Mouse (Mus musculus): ENCODE data around the gene Dgkd.

Dgkd gene

DNA sequence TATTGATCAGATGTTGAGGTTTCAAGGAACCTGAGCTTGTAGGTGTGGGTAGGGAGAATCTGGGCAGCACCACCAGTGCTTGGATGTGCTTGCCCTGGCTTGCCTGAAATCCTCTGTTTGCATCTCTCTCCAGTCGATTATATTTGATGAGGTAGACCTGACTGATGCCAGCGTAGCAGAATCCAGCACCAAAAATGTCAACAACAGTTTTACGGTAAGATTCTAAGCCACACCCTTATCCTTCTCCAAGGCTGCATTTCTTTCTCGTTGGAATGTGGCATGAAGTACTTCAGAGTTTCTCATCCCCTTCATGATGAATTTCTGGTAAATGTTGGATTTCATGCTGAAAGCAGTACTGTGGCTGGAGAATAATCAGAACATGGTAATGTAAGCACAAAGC, 28.6 kb downstream of the Dgkd start:
- no peak for DNase-seq (ENCODE audit: low spot score)

- no peak for DNase-seq (ENCODE audit: low spot score)
Measured at GRCm38 (mm10) chr1:87882554-87882953, 29.5 kb downstream of the Dgkd start.

- peak; percentile 42 for DNase-seq (ENCODE audit: low spot score)
Measured at GRCm38 (mm10) chr1:87890960-87891359, 37.9 kb downstream of the Dgkd start.

GRCm38 (mm10) chr1:87891634-87892033, 38.5 kb downstream of the Dgkd start:
- DNase-seq (ENCODE audit: low spot score): peak; percentile 59

DNA sequence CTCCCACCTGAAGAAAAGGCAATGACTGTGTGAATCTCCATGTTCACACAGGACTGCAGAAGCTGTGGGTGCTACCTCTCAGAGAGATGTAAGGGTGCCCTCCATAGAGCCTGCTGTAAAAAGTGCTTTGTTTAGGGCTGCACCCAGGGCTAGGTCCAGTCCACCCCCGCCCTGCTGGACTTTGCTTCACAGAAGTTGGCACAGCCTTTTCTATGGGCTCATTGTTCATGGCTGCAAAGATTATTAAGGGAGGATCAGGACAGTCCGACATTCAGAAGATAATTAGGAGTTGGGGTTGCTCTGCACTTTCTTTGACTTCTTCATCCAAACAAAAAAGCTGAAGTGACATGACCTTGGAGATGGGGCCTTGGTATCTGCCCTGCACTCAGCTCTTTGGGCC, 39.4 kb downstream of the Dgkd start:
- DNase-seq (ENCODE audit: low spot score): no peak

GRCm38 (mm10) chr1:87893414-87893813, 40.3 kb downstream of the Dgkd start:
- DNase-seq (ENCODE audit: low spot score): no peak

DNA sequence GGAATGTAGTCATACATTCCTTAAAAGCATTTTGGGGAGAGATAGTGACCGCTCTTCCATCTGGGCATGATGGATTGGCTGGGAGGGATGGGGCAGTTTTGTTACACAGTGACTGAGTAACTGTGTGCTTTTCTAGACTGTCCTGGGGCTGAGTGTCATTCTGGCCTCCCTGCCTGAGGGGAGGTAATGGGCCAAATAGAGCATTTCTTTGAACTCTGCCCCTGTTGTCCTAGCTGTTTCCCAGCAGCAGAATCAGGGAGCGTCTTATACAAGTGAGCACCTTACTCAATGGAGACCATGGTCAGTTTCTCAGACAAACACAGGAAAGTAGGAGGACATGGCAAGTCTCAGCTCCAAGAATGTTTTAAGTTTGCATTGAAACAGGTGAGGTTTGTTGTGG, 43.8 kb downstream of the Dgkd start:
- DNase-seq (ENCODE audit: low spot score): no peak

DNA sequence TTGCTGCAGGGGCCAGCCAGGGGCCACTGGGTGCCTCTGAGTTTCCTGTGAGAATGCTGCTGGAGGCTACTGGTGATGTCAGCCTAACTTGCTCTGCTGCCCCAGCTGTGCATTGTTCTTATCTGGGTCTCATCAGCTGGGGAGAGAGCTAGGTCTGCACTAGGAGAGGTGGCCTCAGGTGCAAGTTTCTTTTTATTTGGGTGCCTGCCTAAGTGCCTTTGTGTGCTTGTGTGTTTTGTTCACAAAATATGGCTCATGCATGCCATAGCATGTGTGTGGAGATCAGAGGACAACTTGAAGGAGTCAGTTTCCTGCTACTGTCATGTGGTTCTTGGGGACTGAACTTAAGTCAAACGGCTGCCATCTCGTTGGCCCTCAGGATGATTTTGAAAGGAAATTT, 46.6 kb downstream of the Dgkd start:
- DNase-seq (ENCODE audit: low spot score): no peak

DNA sequence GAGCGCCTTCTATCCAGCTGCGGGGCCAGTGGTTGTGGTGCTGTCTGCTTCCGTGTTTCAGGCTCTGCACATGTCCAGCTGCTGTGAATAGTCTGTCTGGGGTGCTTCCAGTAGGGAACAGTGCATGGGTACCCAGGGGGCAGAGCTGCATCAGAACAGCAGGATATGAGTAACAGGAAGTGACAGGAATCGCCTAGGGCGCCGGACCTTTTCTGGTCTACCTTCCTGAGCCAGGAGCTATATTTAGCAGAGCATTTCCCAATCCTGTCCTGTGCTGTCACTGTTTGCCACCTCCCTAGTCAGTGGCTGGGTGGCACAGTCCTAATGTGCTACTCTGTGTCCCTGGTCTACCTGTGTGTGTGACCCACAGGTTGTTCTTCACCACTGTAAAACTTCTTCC, 47.9 kb downstream of the Dgkd start:
- DNase-seq (ENCODE audit: low spot score): peak; percentile 65

GRCm38 (mm10) chr1:87902186-87902585, 49.1 kb downstream of the Dgkd start:
- DNase-seq (ENCODE audit: low spot score): no peak

- DNase-seq (ENCODE audit: low spot score): peak; percentile 24
Measured at GRCm38 (mm10) chr1:87906361-87906956, 53.4 kb downstream of the Dgkd start.

- no peak for DNase-seq (ENCODE audit: low spot score)
Measured at GRCm38 (mm10) chr1:87908006-87908405, 54.9 kb downstream of the Dgkd start.

DNA sequence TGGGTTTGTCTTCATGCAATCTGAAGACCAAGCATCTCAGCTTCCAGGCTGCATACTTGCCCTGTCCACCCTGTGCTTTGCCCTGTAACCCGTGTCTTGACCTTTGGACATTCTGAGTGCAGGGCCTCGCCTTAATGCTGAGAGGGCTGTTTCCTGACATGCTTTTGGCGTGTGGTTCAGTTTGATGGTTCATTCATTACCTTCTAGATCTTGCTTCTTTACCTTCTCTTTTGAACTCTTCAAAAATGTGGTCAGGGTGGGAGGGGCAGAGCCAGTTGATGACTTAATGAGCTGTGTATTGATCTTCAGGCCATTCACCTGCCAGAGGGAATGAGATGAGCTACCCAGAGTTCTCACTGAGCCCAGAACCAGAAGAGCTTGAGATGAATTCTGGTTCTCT, 55.6 kb downstream of the Dgkd start:
- DNase-seq (ENCODE audit: low spot score): no peak

- no peak for DNase-seq (ENCODE audit: low spot score)
Measured at GRCm38 (mm10) chr1:87909565-87909964, 56.5 kb downstream of the Dgkd start.

DNA sequence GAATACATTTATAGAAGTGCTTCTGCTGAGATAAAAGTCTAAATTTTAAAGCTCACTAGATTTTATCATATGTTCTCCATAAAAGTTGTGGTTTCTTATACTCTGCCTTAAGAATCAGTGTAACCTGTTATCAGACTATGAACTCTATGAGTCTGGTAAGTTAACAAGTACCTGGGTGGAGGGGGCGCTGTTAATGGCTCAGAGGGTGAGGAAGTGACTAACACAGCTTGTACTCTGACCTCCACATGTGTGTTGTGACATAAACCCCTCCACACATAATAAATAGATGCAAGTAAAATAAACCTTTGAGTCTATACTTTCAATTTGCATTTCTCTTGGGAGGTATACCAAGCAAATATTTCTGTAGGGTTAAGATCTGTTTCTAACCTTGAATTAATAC, 57.3 kb downstream of the Dgkd start:
- DNase-seq (ENCODE audit: low spot score): no peak

- DNase-seq (ENCODE audit: low spot score): no peak
Measured at GRCm38 (mm10) chr1:87913356-87913755, 60.3 kb downstream of the Dgkd start.

DNA sequence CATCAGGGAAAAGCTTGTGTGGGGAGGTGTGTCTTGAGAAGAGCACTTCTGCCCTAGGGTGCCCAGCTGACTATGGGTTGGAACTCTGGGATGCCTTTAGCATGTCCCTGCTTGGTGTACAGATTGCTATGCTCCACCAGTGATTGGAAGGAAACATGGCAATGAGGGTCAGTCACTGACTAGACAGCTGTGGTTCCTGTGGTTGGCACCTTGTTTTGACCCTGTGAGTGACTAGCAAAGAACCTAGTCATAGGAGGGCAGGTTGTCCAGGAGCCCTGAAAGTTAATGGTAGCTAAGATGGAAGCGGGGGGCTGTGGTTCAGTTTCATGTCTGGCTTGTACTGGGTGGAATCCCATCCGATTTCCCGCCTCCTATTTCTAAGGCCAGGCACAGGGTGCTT, 64.3 kb downstream of the Dgkd start:
- DNase-seq (ENCODE audit: low spot score): no peak

- no peak for DNase-seq (ENCODE audit: low spot score)
Measured at GRCm38 (mm10) chr1:87918061-87918460, 65.0 kb downstream of the Dgkd start.

GRCm38 (mm10) chr1:87920056-87920614, 67.0 kb downstream of the Dgkd start:
- no peak for DNase-seq (ENCODE audit: low spot score)

DNA sequence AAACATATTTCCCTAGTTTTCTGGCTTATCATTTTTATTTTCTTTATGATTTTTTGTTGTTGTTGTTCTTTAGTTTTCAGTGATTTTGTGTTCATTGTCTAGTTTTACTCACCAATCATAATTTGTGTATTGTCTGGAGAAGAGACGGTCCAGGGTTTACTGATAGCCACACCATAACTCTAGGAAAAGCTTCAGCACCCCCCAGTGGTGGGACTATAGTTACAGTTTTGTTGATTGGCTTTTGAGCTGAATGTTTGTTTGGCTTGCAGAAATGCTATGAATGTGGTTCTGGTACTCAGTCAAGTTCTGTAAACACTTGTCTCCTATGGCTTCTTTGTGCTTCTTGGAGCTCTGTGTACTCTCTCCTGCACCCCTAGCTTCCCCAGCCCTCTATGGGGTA, 69.6 kb downstream of the Dgkd start:
- peak; percentile 71 for DNase-seq (ENCODE audit: low spot score)

GRCm38 (mm10) chr1:87924888-87925287, 71.8 kb downstream of the Dgkd start:
- no peak for DNase-seq (ENCODE audit: low spot score)

DNA sequence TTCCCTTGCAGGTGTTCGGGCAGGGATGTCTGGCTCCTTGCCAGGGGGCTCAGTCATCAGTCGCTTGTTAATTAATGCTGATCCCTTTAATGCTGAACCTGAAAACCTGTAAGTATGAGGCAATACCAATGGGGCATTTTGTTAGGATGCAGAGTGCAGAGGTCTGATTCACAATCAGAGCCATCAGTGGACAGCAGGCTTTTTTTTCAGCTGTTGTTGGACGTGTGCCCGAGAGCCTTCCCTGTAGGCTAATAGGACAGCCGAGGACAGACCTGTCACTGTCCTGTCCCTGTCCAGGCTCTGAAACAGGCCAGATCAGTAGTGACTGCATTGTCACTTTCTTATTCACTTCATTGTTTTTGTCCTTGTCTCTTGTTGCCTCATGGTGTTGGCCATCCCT, 76.6 kb downstream of the Dgkd start:
- no peak for DNase-seq (ENCODE audit: low spot score)

GRCm38 (mm10) chr1:87933051-87933450, 80.0 kb downstream of the Dgkd start:
- no peak for DNase-seq (ENCODE audit: low spot score)

GRCm38 (mm10) chr1:87935095-87935494, 82.0 kb downstream of the Dgkd start:
- no peak for DNase-seq (ENCODE audit: low spot score)
